Mouse (Mus musculus) T-cell, adult 2 months (primary cell): ENCODE results near the gene Olfr108.

Source experiments
- DNase-seq: peaks from one replicate; pipeline ENCODE4 v3.0.0; 2022; ENCODE audit warnings: low spot score

Gene Olfr108

GRCm38 (mm10) chr17:37445180-37445579, at the start of gene Olfr108:
Gene Olfr108, plus strand, starts transcription at chr17:37445480.
- no peak for DNase-seq

GRCm38 (mm10) chr17:37398926-37399325, 46.4 kb upstream of the Olfr108 start, which contains the start of gene Olfr107:
Gene Olfr107, plus strand, starts transcription at chr17:37399226.
- DNase-seq: no peak

- DNase-seq: no peak
Observed at GRCm38 (mm10) chr17:37413380-37413779, 31.9 kb upstream of the Olfr108 start.

GRCm38 (mm10) chr17:37458616-37459015, 13.3 kb downstream of the Olfr108 start, which contains the start of gene Olfr109:
Gene Olfr109, plus strand, starts transcription at chr17:37458916.
- no peak for DNase-seq

- DNase-seq: no peak
Observed at GRCm38 (mm10) chr17:37483452-37483851, 38.2 kb downstream of the Olfr108 start, which contains the start of gene H2-M2. Gene H2-M2, minus strand, starts transcription at chr17:37483552.

- DNase-seq: no peak
Observed at GRCm38 (mm10) chr17:37491930-37492518, 46.7 kb downstream of the Olfr108 start, which contains the start of gene Olfr110. Gene Olfr110, plus strand, starts transcription at chr17:37492468.
